Comparison of ENCODE assay signal across 21 mouse cellular contexts in the genomic region with DNA sequence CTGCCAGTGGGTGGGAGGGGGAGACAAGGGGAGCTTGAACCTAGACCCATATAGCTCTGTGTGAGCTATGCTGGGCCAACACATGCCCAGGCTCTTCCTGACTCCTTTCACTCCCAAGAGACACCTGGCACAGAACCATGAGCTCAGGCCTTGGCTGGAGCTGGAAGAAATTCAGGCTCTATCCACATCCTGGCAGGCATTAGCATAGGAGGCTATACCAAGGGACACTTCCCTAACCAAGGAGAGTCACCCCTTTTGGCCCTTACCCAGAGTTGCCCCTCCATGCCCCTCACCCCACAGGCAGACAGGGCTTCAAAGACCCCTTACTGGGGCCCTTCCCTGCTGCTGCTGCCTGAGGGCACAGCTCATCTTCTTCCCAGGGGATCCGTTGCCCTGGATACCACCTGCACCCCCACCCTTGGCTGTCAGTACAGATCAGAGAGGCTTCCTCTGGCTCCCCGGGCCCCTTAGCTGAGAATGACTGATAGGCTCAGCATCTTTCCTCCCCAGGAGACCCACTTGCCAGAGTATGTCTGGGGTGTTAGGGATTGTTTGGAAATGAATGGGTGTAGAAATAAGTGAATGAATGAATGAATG. TPM values are rescaled to one million over a fixed set of nuclear protein-coding genes. Genes with fewer than 3 reads are reported as not detected.
DNase-seq lines count a peak whose midpoint lies in the region; ATAC-seq lines count a peak whose summit lies in the region.
"Had no signal": no experiment of that assay in that cellular context is flagged by ENCODE, and none has a peak within 500 bp of the region (broad histone marks: within the 10 kb centered on the region; RNA-seq: fewer than 3 reads in every experiment).

No protein-coding gene starts in this region.

- intact Hi-C loops in heart, postnatal 36 days (cut with DNase I), result no loop called here

- H3K4me1 ChIP-seq in hindbrain, embryonic 12.5 days, result peaks cover 50% of the 10 kb centered on the region
- H3K4me1 ChIP-seq in midbrain, embryonic 14.5 days (ENCODE audit: control insufficient read depth, insufficient read depth, low read length), result peaks cover 35% of the 10 kb centered on the region

- H3K27ac ChIP-seq in hindbrain, embryonic 12.5 days, result no peak overlapping the region
- no peak overlapping the region for H3K27ac ChIP-seq in midbrain, embryonic 14.5 days (replicated peaks; ENCODE audit: low read depth, low read length)
- H3K27ac ChIP-seq: embryonic facial prominence, embryonic 10.5 days; macrophage; stomach, embryonic 15.5 days had no signal

- no peaks in the 10 kb centered on the region for H3K27me3 ChIP-seq in hindbrain, embryonic 12.5 days
- no peaks in the 10 kb centered on the region for H3K27me3 ChIP-seq in midbrain, embryonic 14.5 days (ENCODE audit: control insufficient read depth, insufficient read depth, low read length)
- H3K27me3 ChIP-seq: stomach, embryonic 15.5 days had no signal

- peak; percentile 57 for DNase-seq in cerebellum, adult 9-10 months
- no peak for DNase-seq in cerebellum, postnatal 4 days (ENCODE audit: low spot score in 2 of 2)
- DNase-seq in 3T3-L1 (ENCODE audit: low read depth, low spot score), result peak; percentile 30
- DNase-seq in midbrain, embryonic 14.5 days, result peak; percentile 59
- DNase-seq in thymus, postnatal 36 days, result no peak
- DNase-seq in heart, postnatal 36 days, result no peak
- DNase-seq: heart, adult 18-20 months; kidney, postnatal 14 days; liver; lung, adult 2 months; thymus, postnatal 14 days had no signal

- no peak overlapping the region for H3K4me3 ChIP-seq in hindbrain, embryonic 12.5 days
- H3K4me3 ChIP-seq in midbrain, embryonic 14.5 days (replicated peaks; ENCODE audit: low read depth, low read length), result no peak overlapping the region
- H3K4me3 ChIP-seq: embryonic facial prominence, embryonic 10.5 days; stomach, embryonic 15.5 days had no signal

- no peaks in the 10 kb centered on the region for H3K9me3 ChIP-seq in hindbrain, embryonic 12.5 days (replicated peaks)
- no peaks in the 10 kb centered on the region for H3K9me3 ChIP-seq in midbrain, embryonic 14.5 days (ENCODE audit: control insufficient read depth, low read length)
- H3K9me3 ChIP-seq: embryonic facial prominence, embryonic 10.5 days; G1E; stomach, embryonic 15.5 days had no signal

- no peaks in the 10 kb centered on the region for H3K36me3 ChIP-seq in hindbrain, embryonic 12.5 days
- no peaks in the 10 kb centered on the region for H3K36me3 ChIP-seq in midbrain, embryonic 14.5 days (ENCODE audit: control insufficient read depth, insufficient read depth, low read length)
- H3K36me3 ChIP-seq: embryonic facial prominence, embryonic 10.5 days; G1E; stomach, embryonic 15.5 days had no signal

- WGBS in hindbrain, embryonic 12.5 days, result 20% methylated on average over 2 of the region's 2 CpGs
- WGBS in midbrain, embryonic 14.5 days, result 20% methylated on average over 2 of the region's 2 CpGs

- no peak overlapping the region for H3K9ac ChIP-seq in hindbrain, embryonic 12.5 days
- no peak overlapping the region for H3K9ac ChIP-seq in midbrain, embryonic 14.5 days (replicated peaks; ENCODE audit: low read length)
- H3K9ac ChIP-seq: stomach, embryonic 15.5 days had no signal

- no peak overlapping the region for H3K4me2 ChIP-seq in hindbrain, embryonic 12.5 days (replicated peaks)
- no peak overlapping the region for H3K4me2 ChIP-seq in midbrain, embryonic 14.5 days (ENCODE audit: low read length)
- H3K4me2 ChIP-seq: stomach, embryonic 15.5 days had no signal

- peak; percentile 27; the same call in 1 of the 2 replicates for ATAC-seq in hindbrain, embryonic 12.5 days (ENCODE audit: low FRiP score)
- ATAC-seq in midbrain, embryonic 14.5 days (ENCODE audit: low FRiP score, low TSS enrichment), result peak; percentile 22; the same call in 1 of the 2 replicates
- ATAC-seq: intestine, postnatal 0 days had no signal

RNA-seq across cellular contexts. Expression of gene Rtn4r, which starts 37.3 kb away (rescaled TPM):
- 7.8 and 8.0 TPM in 2 replicates for polyA plus RNA-seq in hindbrain, embryonic 12.5 days (2016; fragmentation: Nextera tagmentation; extraction: Ambion mirVana)
- polyA plus RNA-seq in midbrain, embryonic 14.5 days (2014; fragmentation: Nextera tagmentation; extraction: Ambion mirVana), result 18.6 and 28.6 TPM in 2 replicates
- 1 to 10 TPM; 2.1 to 6.0 TPM for total RNA-seq in heart, postnatal 36 days (2021)
- polyA plus RNA-seq: G1E, macrophage had no signal

RNA-seq across cellular contexts. Expression of gene Ccdc188, which starts 52.9 kb away (rescaled TPM):
- polyA plus RNA-seq in hindbrain, embryonic 12.5 days (2016; fragmentation: Nextera tagmentation; extraction: Ambion mirVana), result not detected in 2 replicates
- polyA plus RNA-seq in midbrain, embryonic 14.5 days (2014; fragmentation: Nextera tagmentation; extraction: Ambion mirVana), result not detected in 2 replicates
- total RNA-seq in heart, postnatal 36 days (2021), result not detected
- total RNA-seq: adrenal gland, postnatal 4 days; G1E; gastrocnemius, adult 18-20 months; heart, adult 18-20 months; left cerebral cortex, adult 18-20 months had no signal
- polyA plus RNA-seq: embryonic facial prominence, embryonic 10.5 days; G1E; heart, postnatal 0 days; intestine, postnatal 0 days; lung, adult 2 months; macrophage; stomach, embryonic 15.5 days had no signal

Comparison
In these comparisons a context has a peak if more than half of its experiments do, and no peak if none do; other contexts are left out.
1. DNase-seq: peak in cerebellum, adult 9-10 months (single experiment), 3T3-L1 (single experiment) and midbrain, embryonic 14.5 days (single experiment); none in cerebellum, postnatal 4 days (0 of 2), thymus, postnatal 36 days (0 of 2) and heart, postnatal 36 days (0 of 2).